Mouse (Mus musculus) kidney, adult 9 months (tissue): ENCODE measurements around the gene Zgpat.
A peak's percentile ranks its signal among the peaks of the same experiment; 100 is the strongest.

ENCODE experiments used
- DNase-seq: peaks from one replicate; pipeline ENCODE4 v3.0.0; 2022

Gene Zgpat

GRCm38 (mm10) chr2:181385885-181386284 is 21.2 kb downstream of the Zgpat start:
- peak; percentile 21 for DNase-seq

GRCm38 (mm10) chr2:181386663-181387210 is 22.0 kb downstream of the Zgpat start:
- DNase-seq: no peak

- no peak for DNase-seq
These were observed 25.6 kb downstream of the Zgpat start for GRCm38 (mm10) chr2:181390136-181390870.

GRCm38 (mm10) chr2:181391022-181391421 is 26.3 kb downstream of the Zgpat start:
- DNase-seq: no peak

GRCm38 (mm10) chr2:181391541-181391940 is 26.8 kb downstream of the Zgpat start:
- DNase-seq: no peak

GRCm38 (mm10) chr2:181392600-181393213 is 28.0 kb downstream of the Zgpat start:
- peak; percentile 89 for DNase-seq

GRCm38 (mm10) chr2:181394086-181394485 is 29.4 kb downstream of the Zgpat start:
- no peak for DNase-seq

- no peak for DNase-seq
These were observed 32.6 kb downstream of the Zgpat start for GRCm38 (mm10) chr2:181397207-181397761.

GRCm38 (mm10) chr2:181401497-181401896 is 36.8 kb downstream of the Zgpat start:
- no peak for DNase-seq

- no peak for DNase-seq
These were observed 39.0 kb downstream of the Zgpat start for GRCm38 (mm10) chr2:181403722-181404121.

- no peak for DNase-seq
These were observed 44.9 kb downstream of the Zgpat start for GRCm38 (mm10) chr2:181409643-181410042.

GRCm38 (mm10) chr2:181410760-181411473 is 46.2 kb downstream of the Zgpat start:
- DNase-seq: peak; percentile 79

- DNase-seq: no peak
These were observed 48.4 kb downstream of the Zgpat start for GRCm38 (mm10) chr2:181413141-181413540.

- peak; percentile 78 for DNase-seq
These were observed 51.2 kb downstream of the Zgpat start for GRCm38 (mm10) chr2:181415945-181416344.

- DNase-seq: no peak
These were observed 54.6 kb downstream of the Zgpat start for GRCm38 (mm10) chr2:181419359-181419758.

- DNase-seq: no peak
These were observed 55.7 kb downstream of the Zgpat start for GRCm38 (mm10) chr2:181420426-181420825.

GRCm38 (mm10) chr2:181420903-181421638 is 56.3 kb downstream of the Zgpat start:
- DNase-seq: no peak

GRCm38 (mm10) chr2:181423834-181424233 is 59.1 kb downstream of the Zgpat start:
- DNase-seq: no peak
